Mouse (Mus musculus) embryo, embryonic 11 days (tissue): ENCODE data around the gene Rcn3.
A peak's percentile ranks its signal among the peaks of the same experiment; 100 is the strongest.
"Not testable (repeated sequence)": the region's sequence is repeated elsewhere in the genome, so short reads cannot be mapped to it uniquely, and the experiment has no call there.

Experiments used
- DNase-seq: peaks from one replicate; pipeline ENCODE4 v3.0.0-alpha.2; 2015

The Rcn3 gene

DNA sequence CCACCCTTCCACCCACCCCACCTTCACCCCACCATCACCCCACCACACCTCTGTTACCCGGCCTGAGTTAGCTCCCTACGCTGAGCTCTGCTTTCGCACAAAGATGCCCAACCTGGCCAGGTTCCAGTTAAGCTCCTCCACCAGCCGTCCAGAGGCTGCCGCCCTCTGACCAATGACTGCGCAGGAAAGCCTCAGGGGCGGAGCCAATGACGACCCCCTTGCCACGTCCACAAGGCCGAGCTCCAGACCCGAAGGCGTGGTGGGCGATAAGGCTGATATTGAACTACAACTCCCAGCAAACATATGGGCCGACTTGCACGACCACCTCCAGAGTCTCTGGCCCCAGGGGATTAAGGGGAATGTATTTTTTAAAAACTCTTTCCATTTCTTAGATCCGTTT is at the start of gene Rcn3:
Gene Rcn3, minus strand, starts transcription at position 174 of the 400 bp plus-strand sequence.
- DNase-seq, result peak; percentile 97

- DNase-seq, result no peak
These were observed 49.3 kb upstream of the Rcn3 start for GRCm38 (mm10) chr7:45141319-45141718.

GRCm38 (mm10) chr7:45139904-45140723 is 48.1 kb upstream of the Rcn3 start:
- no peak for DNase-seq

GRCm38 (mm10) chr7:45138403-45138802 is 46.4 kb upstream of the Rcn3 start:
- no peak for DNase-seq

DNA sequence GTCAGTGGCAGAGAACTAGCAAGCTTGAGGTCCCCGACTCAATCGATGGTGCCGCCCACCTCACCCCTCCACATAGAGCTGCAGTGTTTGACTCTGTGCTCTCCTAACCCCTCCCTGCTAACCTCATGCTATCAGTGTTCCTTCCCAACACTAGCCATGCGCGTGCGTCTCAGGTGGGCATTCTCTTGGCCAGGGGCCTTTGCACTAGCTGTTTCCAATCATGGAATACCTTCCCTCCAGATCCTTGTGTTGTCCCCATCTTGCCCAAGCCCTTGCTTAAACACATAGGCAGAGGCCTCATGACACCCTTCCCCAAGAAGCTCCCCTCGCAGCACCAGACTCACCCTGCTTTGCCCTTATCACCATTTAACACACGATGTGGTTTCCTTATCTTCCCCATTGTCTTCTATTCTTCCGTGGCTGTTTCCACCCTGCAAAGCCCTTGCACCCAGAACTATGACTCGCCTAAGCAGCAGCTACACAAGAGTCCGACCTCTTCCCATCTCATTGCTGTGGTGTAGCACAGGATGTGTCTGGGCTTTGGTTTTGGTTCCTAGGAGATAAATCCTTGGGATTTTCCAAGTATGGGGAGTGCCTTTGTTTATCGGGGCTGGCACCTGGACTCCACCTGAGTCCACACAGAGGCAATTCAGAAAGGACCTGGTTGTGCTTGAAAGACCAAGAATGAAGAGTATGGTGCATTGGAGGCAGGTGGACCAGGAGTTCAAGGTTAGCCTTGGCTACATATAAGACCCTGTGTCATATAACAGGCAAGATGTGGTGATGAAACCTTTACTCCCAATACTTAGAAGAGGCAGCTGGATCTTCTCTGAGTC is 45.4 kb upstream of the Rcn3 start:
- DNase-seq, result no peak

DNA sequence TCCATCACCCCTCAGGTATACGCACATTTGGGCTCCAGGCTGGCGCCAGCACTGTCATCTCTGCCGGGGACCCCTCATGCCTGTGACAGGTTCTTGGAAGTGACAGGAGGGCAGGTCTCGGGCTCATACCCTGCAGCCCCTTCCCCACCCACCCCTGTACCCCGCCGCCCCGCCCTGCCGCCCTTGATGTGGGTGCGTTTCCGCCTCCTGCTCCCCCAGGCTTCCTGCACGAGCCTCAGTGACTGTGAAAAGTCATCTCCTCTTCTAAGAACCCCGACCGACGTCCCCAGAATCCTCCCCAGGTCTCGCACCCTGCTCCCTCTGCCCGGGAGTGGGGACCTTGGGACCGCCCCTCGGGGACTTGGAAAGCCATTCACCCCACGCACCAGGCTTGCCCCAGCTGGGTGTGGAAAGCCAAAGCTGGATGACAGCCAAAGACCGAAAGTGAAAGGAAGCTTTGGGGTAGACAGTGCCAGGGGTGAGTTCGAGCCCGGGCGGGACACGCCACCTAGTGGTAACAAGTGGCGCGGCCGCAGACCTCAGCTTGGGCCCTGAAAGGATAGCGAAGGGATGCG is 44.1 kb upstream of the Rcn3 start, which contains the start of the genes Gm45713 and Flt3l:
Gene Gm45713, minus strand, starts transcription at position 239 of the 575 bp plus-strand sequence.
Gene Flt3l, minus strand, starts transcription at position 440 of the 575 bp plus-strand sequence.
- peak; percentile 87 for DNase-seq

DNA sequence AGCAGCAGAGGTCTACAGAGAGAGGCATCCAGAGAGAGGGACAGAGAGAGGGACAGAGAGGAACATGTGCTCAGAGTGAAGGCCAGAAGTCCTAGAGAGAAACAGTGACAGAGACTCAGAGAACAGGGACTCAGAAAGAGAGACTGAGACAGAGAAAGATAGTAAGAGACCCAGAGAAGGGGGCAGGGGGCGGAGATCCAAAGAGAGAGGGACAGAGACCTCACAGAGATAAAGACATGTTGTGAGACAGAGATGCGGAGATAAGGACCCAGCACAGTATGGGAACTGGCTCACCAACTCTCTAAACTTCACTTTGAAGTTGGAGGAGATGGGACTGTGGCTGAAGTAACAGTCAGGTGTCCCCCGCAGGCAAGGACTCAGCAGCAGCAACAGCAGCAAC is 43.3 kb upstream of the Rcn3 start:
- DNase-seq, result no peak

DNA sequence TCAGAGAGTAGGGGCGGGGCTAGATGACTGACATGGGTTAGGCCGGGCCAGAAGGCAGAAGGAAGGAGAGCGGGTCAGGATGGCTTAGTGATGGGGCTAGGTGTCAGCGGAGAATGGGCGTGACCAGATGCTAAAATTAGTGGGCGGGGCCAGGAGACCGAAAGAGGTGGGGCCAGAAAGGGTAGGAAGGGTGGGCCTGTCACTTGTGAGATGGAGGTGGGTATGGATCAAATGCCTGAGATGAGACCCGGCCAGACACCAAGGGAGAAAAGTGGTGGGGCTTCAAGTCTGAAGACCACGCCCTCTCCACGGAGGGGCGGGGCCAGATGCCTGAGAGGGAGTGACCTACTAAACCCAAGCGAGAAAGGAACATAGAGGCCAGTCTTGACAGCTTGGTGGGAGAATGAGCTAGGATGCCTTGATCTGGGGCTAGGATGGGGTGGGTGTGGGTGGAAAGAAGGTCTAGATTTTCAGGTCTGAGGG is 42.6 kb upstream of the Rcn3 start:
- DNase-seq, result peak; percentile 65

DNA sequence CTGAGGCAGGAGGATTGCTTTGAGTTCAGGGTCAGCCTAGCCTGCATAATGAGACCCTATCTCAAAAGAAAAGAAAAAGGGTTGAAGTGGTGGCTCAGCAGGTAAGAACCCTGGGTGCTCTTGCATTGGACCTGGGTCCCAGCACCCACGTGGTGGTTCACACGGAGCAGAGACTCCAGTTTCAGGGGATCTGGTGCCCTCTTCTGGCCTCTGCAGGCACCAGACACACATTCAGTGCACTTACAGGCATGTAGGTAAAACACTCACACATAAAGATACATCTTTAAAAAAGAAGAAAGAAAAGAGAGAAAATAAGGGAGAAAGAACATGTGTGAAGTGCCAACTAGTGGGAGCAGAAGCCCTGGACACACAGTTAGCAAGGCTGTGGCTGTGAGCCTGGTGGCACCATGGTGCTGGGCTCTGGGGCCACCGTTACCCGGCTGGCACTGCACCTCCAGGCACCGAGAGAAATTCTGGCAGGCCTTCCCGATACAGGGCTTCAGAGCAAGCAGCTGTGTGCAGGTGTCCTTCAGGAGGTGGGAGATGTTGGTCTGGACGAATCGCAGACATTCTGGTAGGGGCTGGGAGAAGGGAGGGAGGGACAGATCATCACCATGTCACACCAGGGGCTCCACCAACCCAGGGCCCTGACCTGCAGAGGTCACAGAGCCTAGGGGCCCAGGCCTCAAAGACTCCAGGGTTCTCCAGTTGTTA is 41.6 kb upstream of the Rcn3 start:
- DNase-seq, result no peak

DNA sequence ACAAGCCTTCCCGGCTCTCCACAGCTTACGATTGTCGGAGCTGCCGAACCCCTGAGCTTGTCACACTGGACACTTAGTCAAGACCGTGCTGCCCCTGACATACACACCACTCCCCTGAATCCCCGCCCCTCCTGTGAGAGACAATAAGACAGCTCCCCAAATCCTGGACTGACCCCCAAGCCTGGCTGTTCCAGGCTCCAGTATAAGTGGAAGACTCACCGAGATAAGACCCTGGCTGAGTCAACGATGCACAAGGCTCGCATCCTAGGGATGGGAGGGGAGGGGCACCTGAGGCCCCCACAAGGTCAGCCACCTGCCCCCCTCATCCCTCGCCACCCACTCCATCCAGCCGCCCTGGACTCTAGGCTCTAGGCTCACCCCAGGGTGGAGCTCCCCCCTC is 39.8 kb upstream of the Rcn3 start:
- DNase-seq, result no peak

DNA sequence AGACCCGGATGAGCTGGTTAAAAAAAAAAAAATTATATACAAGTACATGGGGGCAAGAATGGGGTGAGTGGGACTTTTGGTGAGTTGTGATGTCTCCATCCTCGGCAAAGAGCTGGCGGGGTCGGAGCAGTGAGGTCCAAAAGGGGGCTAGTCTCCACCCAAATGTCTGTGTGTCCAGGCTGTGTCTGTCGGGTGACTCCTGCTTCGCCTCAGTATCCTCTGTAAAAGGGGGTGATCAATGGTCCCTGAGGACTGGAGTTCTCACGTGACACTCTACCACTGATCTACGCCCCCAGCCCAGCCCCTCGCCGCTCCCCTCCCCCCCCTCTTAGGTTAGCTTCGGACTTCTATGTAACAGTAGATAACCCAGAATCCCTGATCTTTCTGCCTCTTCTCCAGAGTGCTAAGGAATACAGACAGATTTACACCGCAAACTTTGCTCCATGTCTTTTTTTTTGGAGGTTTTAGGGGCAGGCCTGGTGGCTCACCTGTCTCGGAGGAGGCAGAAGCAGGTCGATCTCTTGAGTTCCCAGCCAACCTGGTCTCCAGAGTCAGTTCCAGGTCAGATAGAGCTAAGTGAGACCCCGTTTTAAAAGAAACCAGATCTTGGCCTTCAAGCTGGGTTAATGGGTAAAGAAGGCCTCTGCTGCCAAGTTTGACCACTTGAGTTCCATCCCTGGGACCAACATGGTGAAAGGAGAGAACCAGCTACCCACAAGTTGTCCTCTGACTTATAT is 37.9 kb upstream of the Rcn3 start:
- no peak for DNase-seq

DNA sequence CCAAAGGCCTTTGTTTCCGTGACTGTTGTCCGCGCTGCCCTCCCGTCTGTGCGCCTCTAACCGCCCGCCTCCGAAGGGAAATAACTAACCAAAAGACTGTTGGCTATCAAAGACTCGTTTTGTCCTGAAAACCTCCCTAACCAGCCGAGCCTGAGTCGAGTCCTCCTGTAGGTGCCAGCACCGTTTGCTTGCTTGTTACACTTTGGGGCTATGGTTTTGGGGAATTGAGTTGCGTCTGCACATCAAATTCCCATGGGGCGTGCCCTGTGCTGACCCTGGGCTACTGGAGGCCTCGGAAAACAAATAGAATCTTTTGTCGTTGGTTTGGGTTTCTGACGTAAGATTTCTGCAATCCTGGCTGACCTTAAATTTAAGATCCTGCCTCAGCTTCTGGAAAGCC is 37.3 kb upstream of the Rcn3 start:
- DNase-seq, result peak; percentile 82

DNA sequence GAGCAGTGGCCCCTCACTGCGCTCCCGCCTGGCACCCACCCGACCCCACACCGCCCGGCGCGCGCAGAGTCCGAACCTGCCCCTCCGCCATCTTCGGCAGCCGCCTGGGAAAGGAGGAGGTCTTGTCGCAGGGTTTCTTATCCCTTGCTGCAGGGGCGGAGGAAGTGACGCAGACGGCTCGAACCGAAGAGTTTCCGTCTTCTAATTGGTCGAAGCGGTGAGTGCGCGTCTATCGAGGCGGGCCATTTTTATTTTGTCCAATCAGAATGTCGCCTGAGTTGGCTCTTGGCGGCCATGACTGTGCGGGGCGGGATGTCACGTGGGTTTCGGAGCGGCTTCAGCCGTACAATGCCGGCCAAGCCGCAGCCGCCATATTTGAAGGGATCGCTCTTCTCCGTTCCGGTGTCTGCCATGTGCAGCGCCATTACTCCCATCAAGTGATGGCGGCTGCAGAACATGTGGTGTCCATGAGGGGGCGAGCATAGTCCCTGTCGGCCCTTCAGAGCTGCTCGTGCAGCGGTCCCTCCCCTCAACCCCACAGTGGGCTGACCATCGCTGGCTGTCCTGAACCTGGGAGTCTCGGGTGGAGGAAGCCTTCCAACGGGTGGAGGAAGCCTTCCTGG is 36.7 kb upstream of the Rcn3 start, which contains the start of gene Rpl13a:
Gene Rpl13a, minus strand, starts transcription at position 138 of the 623 bp plus-strand sequence.
- DNase-seq, result peak; percentile 99

DNA sequence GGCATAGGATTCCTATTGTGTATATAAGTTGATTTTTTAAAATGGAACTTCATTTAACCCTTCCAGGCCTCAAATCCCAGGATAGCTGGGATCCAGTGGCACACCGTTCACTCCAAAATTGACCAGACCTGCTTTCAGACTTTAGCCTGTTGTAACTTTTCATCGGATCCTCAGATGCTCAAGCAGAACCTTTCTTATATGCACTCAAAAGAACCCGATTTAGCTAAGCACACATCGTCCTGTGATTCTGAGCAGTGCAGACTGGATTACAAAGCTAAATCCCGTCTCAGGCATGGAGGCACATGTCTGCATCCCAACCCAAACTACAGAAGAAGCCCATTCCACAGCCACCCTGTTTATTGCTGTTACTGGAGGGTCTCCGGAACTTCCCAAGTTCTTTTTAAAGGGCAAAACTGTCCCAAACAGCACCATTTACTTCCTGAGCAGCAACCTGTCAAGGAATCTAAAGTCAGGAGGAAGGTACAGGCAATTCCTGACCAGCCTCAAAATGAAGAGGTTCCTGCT is 35.7 kb upstream of the Rcn3 start:
- DNase-seq, result no peak

- DNase-seq, result no peak
These were observed 35.1 kb upstream of the Rcn3 start for GRCm38 (mm10) chr7:45126844-45127699.

- no peak for DNase-seq
These were observed 34.3 kb upstream of the Rcn3 start for GRCm38 (mm10) chr7:45126147-45126843.

DNA sequence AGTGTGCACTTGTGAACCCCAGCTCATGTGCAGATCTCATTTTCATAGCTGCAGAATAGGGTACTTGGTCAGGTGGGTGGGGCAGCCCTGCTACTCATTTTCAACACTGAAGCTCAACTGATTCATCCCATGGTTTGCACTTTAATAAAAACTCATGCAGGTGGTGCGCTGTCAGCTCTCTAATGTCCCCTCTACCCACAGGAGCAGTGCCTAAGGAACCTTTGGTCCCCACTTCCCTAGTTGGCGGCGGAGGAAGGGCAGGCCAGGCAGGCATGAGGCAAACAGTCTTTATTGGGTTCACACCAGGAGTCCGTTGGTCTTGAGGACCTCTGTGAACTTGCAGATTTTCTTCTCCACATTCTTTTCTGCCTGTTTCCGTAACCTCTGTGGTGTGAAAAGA is 33.6 kb upstream of the Rcn3 start:
- DNase-seq, result not testable (repeated sequence)

- peak; percentile 68 for DNase-seq
These were observed 33.2 kb upstream of the Rcn3 start for GRCm38 (mm10) chr7:45125144-45125600.
